Mouse (Mus musculus) megakaryocyte, embryonic 14.5 days (primary cell): ENCODE measurements at regions not wholly inside any gene's neighbourhood (a gene's known extent, or its start where the extent isn't known, plus 50 kb on each side); places are given as distances from the start of the nearest gene placed in this dataset.

Experiments used
- FLI1 ChIP-seq: IDR thresholded peaks from 2 replicates; pipeline ENCODE4 v1.6.1; 2012; ENCODE audit warnings: low read length, inconsistent platforms, mixed read lengths
- GATA1 ChIP-seq: IDR thresholded peaks from 3 replicates; pipeline ENCODE4 v1.6.1; 2012; ENCODE audit warnings: mixed read lengths, low read length, inconsistent platforms, borderline replicate concordance

- TF ChIP-seq GATA1 (no peak), FLI1 (no peak)
Measured at GRCm38 (mm10) chr2:128356326-128356725, 230.5 kb downstream of the Bcl2l11 start.
